Comparison of ENCODE assay signal across 10 mouse cellular contexts in genomic region chr6:83327591-83328190, GRCm38 (mm10). TPM values are rescaled to one million over a fixed set of nuclear protein-coding genes. Genes with fewer than 3 reads are reported as not detected.
A peak's percentile ranks its signal among the peaks of the same experiment; 100 is the strongest.
DNase-seq lines count a peak whose midpoint lies in the region; ATAC-seq and TF ChIP-seq lines count a peak whose summit lies in the region.
"Had no signal": no experiment of that assay in that cellular context is flagged by ENCODE, and none has a peak within 500 bp of the region (broad histone marks: within the 10 kb centered on the region; RNA-seq: fewer than 3 reads in every experiment).

No protein-coding gene starts in this region.

- no peak overlapping the region for H3K27ac ChIP-seq in hindbrain, embryonic 15.5 days (replicated peaks)
- H3K27ac ChIP-seq in hindbrain, embryonic 10.5 days = no peak overlapping the region
- no peak overlapping the region for H3K27ac ChIP-seq in intestine, postnatal 0 days (ENCODE audit: low read depth, low read length)

- H3K4me1 ChIP-seq in hindbrain, embryonic 15.5 days (replicated peaks) = peaks cover 20% of the 10 kb centered on the region
- peaks cover 19% of the 10 kb centered on the region for H3K4me1 ChIP-seq in hindbrain, embryonic 10.5 days (replicated peaks)
- H3K4me1 ChIP-seq in intestine, postnatal 0 days (replicated peaks; ENCODE audit: control insufficient read depth, insufficient read depth, low read length) = no peaks in the 10 kb centered on the region

- TF ChIP-seq CTCF in intestine, postnatal 0 days (IDR thresholded peaks at IDR 0.05; ENCODE audit: low read depth) = peak; percentile 43

- H3K4me2 ChIP-seq in hindbrain, embryonic 15.5 days = peak overlapping the region; percentile 77; the same call in 1 of the 2 replicates
- no peak overlapping the region; the same call in 1 of the 2 replicates for H3K4me2 ChIP-seq in intestine, postnatal 0 days (replicated peaks; ENCODE audit: low read depth)

- no peak overlapping the region for H3K4me3 ChIP-seq in hindbrain, embryonic 15.5 days
- no peak overlapping the region for H3K4me3 ChIP-seq in hindbrain, embryonic 10.5 days
- no peak overlapping the region for H3K4me3 ChIP-seq in intestine, postnatal 0 days (ENCODE audit: low read depth, low read length)

- WGBS in hindbrain, embryonic 15.5 days = 86% methylated on average over 3 of the region's 3 CpGs
- 88% methylated on average over 3 of the region's 3 CpGs for WGBS in hindbrain, embryonic 10.5 days
- 87% methylated on average over 3 of the region's 3 CpGs for WGBS in intestine, postnatal 0 days

- DNase-seq in hindbrain, embryonic 10.5 days (ENCODE audit: low spot score) = no peak
- DNase-seq in retina, postnatal 1 day = peak; percentile 26
- no peak for DNase-seq in retina, embryonic 14.5 days (ENCODE audit: low spot score)
- DNase-seq in frontal cortex, postnatal 14 days (ENCODE audit: low spot score in 2 of 2) = no peak
- no peak for DNase-seq in cerebellum, postnatal 10 days
- DNase-seq: embryo, embryonic 11 days; gastrocnemius, postnatal 10 days; lung, postnatal 4 days had no signal

- ATAC-seq in hindbrain, embryonic 15.5 days (ENCODE audit: low FRiP score, low read depth) = no peak
- no peak for ATAC-seq in intestine, postnatal 0 days

- no peaks in the 10 kb centered on the region for H3K9me3 ChIP-seq in hindbrain, embryonic 15.5 days
- no peaks in the 10 kb centered on the region for H3K9me3 ChIP-seq in hindbrain, embryonic 10.5 days
- H3K9me3 ChIP-seq in intestine, postnatal 0 days (ENCODE audit: control insufficient read depth) = no peaks in the 10 kb centered on the region

- no peak overlapping the region for H3K9ac ChIP-seq in hindbrain, embryonic 15.5 days
- H3K9ac ChIP-seq in intestine, postnatal 0 days (ENCODE audit: low read depth, low read length) = no peak overlapping the region

- H3K36me3 ChIP-seq in hindbrain, embryonic 15.5 days = peaks cover 25% of the 10 kb centered on the region
- H3K36me3 ChIP-seq in hindbrain, embryonic 10.5 days = peaks cover 44% of the 10 kb centered on the region
- peaks cover 28% of the 10 kb centered on the region for H3K36me3 ChIP-seq in intestine, postnatal 0 days (ENCODE audit: control insufficient read depth, insufficient read depth)

- H3K27me3 ChIP-seq in hindbrain, embryonic 15.5 days = no peaks in the 10 kb centered on the region
- no peaks in the 10 kb centered on the region for H3K27me3 ChIP-seq in hindbrain, embryonic 10.5 days (ENCODE audit: insufficient read depth, poor library complexity, severe bottlenecking)
- H3K27me3 ChIP-seq in intestine, postnatal 0 days (replicated peaks; ENCODE audit: control insufficient read depth, insufficient read depth, low read length) = no peaks in the 10 kb centered on the region

RNA-seq across cellular contexts. Expression of gene Mob1a, which starts 1.9 kb away (rescaled TPM):
- 22.9 and 24.6 TPM in 2 replicates for polyA plus RNA-seq in hindbrain, embryonic 15.5 days (2015; fragmentation: Nextera tagmentation; extraction: Ambion mirVana)
- 50.1 and 58.6 TPM in 2 replicates for polyA plus RNA-seq in hindbrain, embryonic 10.5 days (2016; fragmentation: Nextera tagmentation; extraction: Ambion mirVana)
- polyA plus RNA-seq in intestine, postnatal 0 days (2015; fragmentation: Nextera tagmentation; extraction: Ambion mirVana) = 29.7 and 30.8 TPM in 2 replicates

RNA-seq across cellular contexts. Expression of gene Mthfd2, which starts 2.0 kb away (rescaled TPM):
- 28.9 and 32.8 TPM in 2 replicates for polyA plus RNA-seq in hindbrain, embryonic 15.5 days (2015; fragmentation: Nextera tagmentation; extraction: Ambion mirVana)
- 43.6 and 61.8 TPM in 2 replicates for polyA plus RNA-seq in hindbrain, embryonic 10.5 days (2016; fragmentation: Nextera tagmentation; extraction: Ambion mirVana)
- 17.6 and 18.4 TPM in 2 replicates for polyA plus RNA-seq in intestine, postnatal 0 days (2015; fragmentation: Nextera tagmentation; extraction: Ambion mirVana)

RNA-seq across cellular contexts. Expression of gene Bola3, which starts 21.3 kb away (rescaled TPM):
- polyA plus RNA-seq in hindbrain, embryonic 15.5 days (2015; fragmentation: Nextera tagmentation; extraction: Ambion mirVana) = 60.3 and 67.6 TPM in 2 replicates
- polyA plus RNA-seq in hindbrain, embryonic 10.5 days (2016; fragmentation: Nextera tagmentation; extraction: Ambion mirVana) = 138 and 158 TPM in 2 replicates
- 167 and 184 TPM in 2 replicates for polyA plus RNA-seq in intestine, postnatal 0 days (2015; fragmentation: Nextera tagmentation; extraction: Ambion mirVana)
